Mouse (Mus musculus): ENCODE results near the gene Rnf128.
A peak's percentile ranks its signal among the peaks of the same experiment; 100 is the strongest.

Rnf128 gene

GRCm38 (mm10) chrX:139610765-139611300 lies 47.7 kb downstream of the Rnf128 start:
- ATAC-seq (ENCODE audit: insufficient number of reproducible peaks, low FRiP score, low TSS enrichment), result peak; percentile 71

GRCm38 (mm10) chrX:139614761-139615160 lies 51.6 kb downstream of the Rnf128 start:
- ATAC-seq (ENCODE audit: insufficient number of reproducible peaks, low FRiP score, low TSS enrichment), result no peak

- no peak for ATAC-seq (ENCODE audit: insufficient number of reproducible peaks, low FRiP score, low TSS enrichment)
Measured at GRCm38 (mm10) chrX:139622071-139622470, 59.0 kb downstream of the Rnf128 start.

- no peak for ATAC-seq (ENCODE audit: insufficient number of reproducible peaks, low FRiP score, low TSS enrichment)
Measured at GRCm38 (mm10) chrX:139634758-139635157, 71.6 kb downstream of the Rnf128 start.

GRCm38 (mm10) chrX:139639744-139640143 lies 76.6 kb downstream of the Rnf128 start:
- no peak for ATAC-seq (ENCODE audit: insufficient number of reproducible peaks, low FRiP score, low TSS enrichment)

GRCm38 (mm10) chrX:139640418-139640817 lies 77.3 kb downstream of the Rnf128 start:
- ATAC-seq (ENCODE audit: insufficient number of reproducible peaks, low FRiP score, low TSS enrichment), result no peak

GRCm38 (mm10) chrX:139652226-139652625 lies 89.1 kb downstream of the Rnf128 start:
- no peak for ATAC-seq (ENCODE audit: insufficient number of reproducible peaks, low FRiP score, low TSS enrichment)

GRCm38 (mm10) chrX:139653292-139653691 lies 90.2 kb downstream of the Rnf128 start:
- ATAC-seq (ENCODE audit: insufficient number of reproducible peaks, low FRiP score, low TSS enrichment), result no peak

- no peak for ATAC-seq (ENCODE audit: insufficient number of reproducible peaks, low FRiP score, low TSS enrichment)
Measured at GRCm38 (mm10) chrX:139654350-139655063, 91.4 kb downstream of the Rnf128 start.

- ATAC-seq (ENCODE audit: insufficient number of reproducible peaks, low FRiP score, low TSS enrichment), result no peak
Measured at GRCm38 (mm10) chrX:139662111-139662510, 99.0 kb downstream of the Rnf128 start.

GRCm38 (mm10) chrX:139665829-139666228 lies 102.7 kb downstream of the Rnf128 start:
- ATAC-seq (ENCODE audit: insufficient number of reproducible peaks, low FRiP score, low TSS enrichment), result no peak

- no peak for ATAC-seq (ENCODE audit: insufficient number of reproducible peaks, low FRiP score, low TSS enrichment)
Measured at GRCm38 (mm10) chrX:139684410-139684774, 121.3 kb downstream of the Rnf128 start.

- ATAC-seq (ENCODE audit: insufficient number of reproducible peaks, low FRiP score, low TSS enrichment), result peak; percentile 99
Measured at GRCm38 (mm10) chrX:139684775-139685695, 121.9 kb downstream of the Rnf128 start, which contains the start of gene Tbc1d8b. Tbc1d8b (plus strand) TSS chrX:139684996.

GRCm38 (mm10) chrX:139714381-139714780 lies 151.3 kb downstream of the Rnf128 start, which contains the start of gene Gm15013:
Gm15013 (minus strand) TSS chrX:139714481.
- no peak for ATAC-seq (ENCODE audit: insufficient number of reproducible peaks, low FRiP score, low TSS enrichment)

- no peak for ATAC-seq (ENCODE audit: insufficient number of reproducible peaks, low FRiP score, low TSS enrichment)
Measured at GRCm38 (mm10) chrX:139722350-139722749, 159.2 kb downstream of the Rnf128 start.
